Mouse (Mus musculus) thymus, postnatal 10 days (tissue): ENCODE measurements around the gene Nelfcd.

Experiments used
- DNase-seq, 2 experiments: peaks; one replicate each; pipeline ENCODE4 v3.0.0; 2021; ENCODE audit warnings: low spot score in 2 of 2

Nelfcd gene

GRCm38 (mm10) chr2:174415731-174416310 is at the start of gene Nelfcd:
Gene Nelfcd, plus strand, starts transcription at chr2:174415804.
- peak; percentile 89 to 96 for DNase-seq

DNA sequence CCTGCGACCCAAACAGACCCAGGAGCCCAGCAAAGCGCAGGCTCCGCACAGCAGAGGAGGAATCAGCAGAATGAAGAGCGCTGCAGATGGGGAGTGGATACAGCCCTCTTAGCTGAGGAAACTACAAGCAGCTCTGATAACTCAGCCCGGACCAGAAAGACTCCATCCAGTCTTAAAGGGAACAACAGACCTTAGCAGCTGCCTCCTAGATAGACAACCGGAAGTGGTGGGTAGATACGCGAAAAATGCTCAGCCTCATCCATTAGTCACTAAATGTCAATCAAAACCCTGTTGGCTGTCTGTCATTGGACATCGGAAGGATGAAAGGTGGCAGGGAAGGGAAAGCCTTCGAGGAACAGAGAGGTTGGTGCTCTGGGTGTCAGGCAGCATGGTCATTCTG is 49.0 kb upstream of the Nelfcd start:
- DNase-seq: no peak

DNA sequence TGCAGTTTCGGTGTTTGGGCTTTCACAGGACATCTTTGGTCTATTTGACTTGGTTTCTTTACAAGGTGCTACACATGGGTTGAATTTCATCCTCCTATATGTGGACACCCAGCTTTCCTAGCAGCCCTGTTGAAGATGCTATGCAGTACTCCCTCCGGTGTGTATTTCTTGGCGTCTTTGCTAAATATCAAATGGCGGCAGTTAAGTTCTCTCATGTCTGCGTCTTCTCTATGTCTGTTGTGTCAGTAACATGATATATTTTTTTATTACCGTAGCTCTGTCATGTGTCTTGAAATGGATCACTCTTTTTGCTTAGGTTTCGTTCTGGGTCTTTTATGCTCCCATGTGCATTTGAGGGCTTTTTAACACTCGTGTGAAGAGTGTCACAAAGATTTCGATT is 34.6 kb upstream of the Nelfcd start:
- DNase-seq: no peak

GRCm38 (mm10) chr2:174391936-174392335 is 23.7 kb upstream of the Nelfcd start:
- no peak for DNase-seq

- DNase-seq: no peak
These were observed 23.1 kb upstream of the Nelfcd start for GRCm38 (mm10) chr2:174392554-174392953.

DNA sequence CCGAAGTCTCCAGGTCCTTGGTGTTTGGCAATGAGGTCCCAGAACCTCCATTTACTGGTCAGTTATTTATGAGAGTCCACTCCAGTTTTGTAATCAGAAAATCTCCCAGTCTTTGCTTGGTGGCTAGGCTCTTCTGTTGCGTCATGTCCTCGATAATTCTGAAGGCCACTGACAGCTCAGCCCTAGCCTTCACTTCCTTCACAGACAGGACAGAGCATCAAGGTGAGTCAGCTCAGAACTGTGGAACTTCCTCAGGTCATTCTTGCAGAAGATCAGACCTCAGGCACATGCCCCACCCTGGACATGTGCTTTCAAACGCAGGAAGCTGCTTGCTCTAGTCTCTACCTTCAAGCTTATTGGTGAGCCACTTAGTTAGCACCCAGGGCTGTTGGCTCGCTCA is 22.2 kb upstream of the Nelfcd start:
- no peak for DNase-seq

DNA sequence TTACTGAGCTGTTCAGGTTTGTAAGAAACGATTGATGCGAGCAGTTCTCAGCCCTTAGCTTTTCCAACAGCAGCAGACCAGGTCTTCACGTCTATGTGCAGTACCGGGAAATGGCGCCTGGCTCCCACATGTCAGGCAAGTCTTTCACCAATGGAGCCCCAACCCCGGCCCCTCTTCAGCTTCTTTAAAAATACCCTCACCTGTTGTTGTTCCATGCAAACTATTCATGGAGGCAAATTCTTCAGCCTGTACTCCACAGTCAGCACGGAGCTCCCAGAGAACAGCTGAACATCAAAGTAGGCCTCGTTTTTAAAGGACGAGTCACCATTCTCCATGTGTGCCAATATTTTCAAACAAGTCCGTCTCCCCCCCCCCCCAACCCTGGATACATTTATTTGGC is 19.0 kb upstream of the Nelfcd start:
- no peak for DNase-seq

DNA sequence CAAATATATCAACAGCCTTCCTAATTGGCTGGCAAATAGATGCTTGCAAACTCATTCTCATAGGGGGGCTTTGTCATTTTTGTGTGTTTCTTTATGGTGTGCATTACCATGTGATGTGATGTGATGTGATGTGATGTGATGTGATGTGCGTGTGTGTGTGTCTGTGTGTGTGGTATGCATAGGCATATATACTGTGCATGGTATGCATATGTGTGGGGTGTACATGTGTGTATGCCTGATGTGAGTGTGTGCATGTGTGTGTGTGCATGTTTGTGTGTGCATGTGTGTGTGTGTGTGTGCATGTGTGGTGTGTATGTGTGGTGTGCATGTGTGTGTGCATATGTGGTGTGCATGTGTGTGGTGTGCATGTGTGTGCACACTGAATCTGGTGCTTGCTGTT is 18.5 kb upstream of the Nelfcd start:
- DNase-seq: no peak

GRCm38 (mm10) chr2:174397881-174398280 is 17.7 kb upstream of the Nelfcd start:
- DNase-seq: no peak

DNA sequence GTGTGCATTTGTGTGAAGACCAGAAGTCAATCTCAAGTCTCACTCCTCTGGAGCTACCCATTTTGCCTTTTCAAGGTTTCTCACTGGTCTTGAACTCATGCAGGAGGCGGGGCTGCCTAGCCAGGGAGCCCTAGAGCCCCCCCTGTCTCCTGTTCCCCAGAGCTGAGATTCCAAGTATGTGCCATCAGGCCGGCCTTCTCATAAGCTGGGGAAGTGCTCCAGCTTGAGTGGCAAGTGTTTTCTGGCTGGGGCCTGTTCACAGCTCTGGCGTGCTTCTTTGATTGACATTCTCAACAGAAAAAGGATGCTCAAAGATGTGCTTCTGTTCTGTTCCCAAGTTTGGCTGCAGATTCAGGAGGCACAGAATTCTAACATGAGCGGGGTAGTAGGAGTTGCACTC is 15.2 kb upstream of the Nelfcd start:
- no peak for DNase-seq

GRCm38 (mm10) chr2:174410222-174410621 is 5.4 kb upstream of the Nelfcd start:
- no peak for DNase-seq

GRCm38 (mm10) chr2:174413127-174413526 is 2.5 kb upstream of the Nelfcd start:
- DNase-seq: no peak

- no peak for DNase-seq
These were observed 438 bp upstream of the Nelfcd start for GRCm38 (mm10) chr2:174415001-174415730.

DNA sequence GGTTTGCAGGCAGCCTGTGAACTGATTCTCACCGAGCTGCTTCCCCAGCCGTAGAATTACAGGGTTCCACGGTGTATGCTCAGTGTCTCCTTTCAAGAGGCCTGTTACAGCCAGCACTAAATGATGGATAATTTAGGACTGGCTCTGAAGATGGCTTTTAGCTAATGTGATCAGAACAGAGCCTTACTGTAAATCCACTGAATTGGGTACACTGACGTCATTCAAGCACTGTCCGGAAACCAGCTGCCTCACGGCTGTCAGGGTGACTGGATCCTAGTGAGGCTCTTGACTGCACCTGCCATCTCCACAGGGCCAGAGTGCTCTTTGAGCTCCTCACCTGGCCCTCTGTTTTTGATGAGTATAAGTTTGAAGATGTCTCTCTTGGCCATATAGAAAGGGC is 5.5 kb downstream of the Nelfcd start:
- DNase-seq: no peak

GRCm38 (mm10) chr2:174424301-174425085 is 8.9 kb downstream of the Nelfcd start:
- no peak for DNase-seq

DNA sequence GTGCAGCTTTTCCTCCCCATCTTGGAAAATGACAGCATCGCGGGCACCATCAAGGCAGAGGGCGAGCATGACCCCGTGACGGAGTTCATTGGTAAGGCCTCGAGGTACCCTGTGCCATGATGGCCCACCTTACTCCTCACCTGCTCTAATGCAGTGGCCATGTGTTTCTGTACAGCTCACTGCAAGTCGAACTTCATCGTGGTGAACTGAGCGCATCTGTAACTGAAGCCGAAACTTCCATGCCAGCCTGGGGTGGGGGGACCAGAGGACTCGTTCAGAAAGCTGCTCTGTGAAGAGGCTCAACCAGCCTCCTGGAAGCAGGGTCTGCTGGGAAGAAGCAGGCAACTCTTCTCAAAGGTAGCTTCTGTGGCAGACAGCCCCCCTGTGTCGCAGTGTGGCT is 11.3 kb downstream of the Nelfcd start:
- DNase-seq: no peak

GRCm38 (mm10) chr2:174428076-174428835 is 12.7 kb downstream of the Nelfcd start:
- no peak for DNase-seq

DNA sequence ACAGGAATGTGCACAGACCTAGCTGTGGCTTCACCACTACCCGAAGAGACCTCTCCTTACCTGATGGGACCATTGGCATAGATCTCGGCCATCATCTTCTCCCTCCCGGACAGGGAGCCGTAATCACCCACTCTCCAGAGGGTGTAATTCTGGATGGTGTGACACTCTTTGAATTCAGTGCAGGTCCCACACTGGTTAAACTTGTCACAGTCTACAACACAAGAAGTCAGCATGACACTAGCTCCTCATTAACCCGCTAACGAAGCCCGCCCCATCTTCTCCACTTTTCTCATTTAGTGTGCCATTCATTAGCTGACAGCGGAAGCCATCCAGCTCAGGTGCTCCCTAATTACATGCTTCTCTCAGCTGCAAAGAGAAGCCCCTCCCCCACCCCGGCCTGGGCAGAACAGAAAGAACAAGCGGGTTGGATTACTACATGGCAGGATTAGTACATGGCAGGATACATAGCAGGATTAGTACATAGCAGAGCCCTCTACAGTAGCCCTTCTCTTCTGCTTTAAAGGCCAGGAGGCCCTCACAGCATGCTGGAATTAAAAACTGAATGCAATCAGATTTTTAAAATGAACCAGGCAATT is 13.5 kb downstream of the Nelfcd start:
- no peak for DNase-seq

DNA sequence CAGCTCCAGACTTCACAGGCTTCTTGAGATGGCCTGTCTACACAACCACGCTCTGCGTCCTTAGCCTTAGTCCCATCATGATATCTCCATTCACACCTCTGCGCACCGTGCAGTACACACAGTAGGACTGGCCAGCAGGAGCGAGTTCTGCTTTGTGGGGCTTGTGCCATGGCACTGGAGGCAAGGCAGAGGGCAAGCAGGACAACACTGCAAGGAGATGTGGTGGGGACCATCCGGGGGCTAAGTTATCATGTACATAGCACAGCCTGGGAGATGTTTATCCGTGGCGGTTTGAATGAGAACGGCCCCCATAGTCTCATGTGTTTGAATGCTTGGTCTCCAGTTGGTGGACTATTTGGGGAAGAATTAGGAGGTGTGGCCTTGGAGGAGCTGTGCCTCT is 19.3 kb downstream of the Nelfcd start:
- no peak for DNase-seq

- no peak for DNase-seq
These were observed 20.6 kb downstream of the Nelfcd start for GRCm38 (mm10) chr2:174436076-174436701.
